Mouse (Mus musculus) stomach, embryonic 15.5 days (tissue): Measurements from ENCODE around the gene 1810055G02Rik. TPM values are rescaled to one million over a fixed set of nuclear protein-coding genes. Genes with fewer than 3 reads are reported as not detected.
A peak's percentile ranks its signal among the peaks of the same experiment; 100 is the strongest.

Experiments
- ATAC-seq: fragments of 200-750 bp; cut with Nextera tagmentation; 2 replicates; pipeline ENCODE4 v1.8.0; 2017; ENCODE audit warnings: low read depth, moderate number of reproducible peaks, moderate TSS enrichment; ENCODE audit not compliant: insufficient read depth, low FRiP score
- H3K27ac ChIP-seq: fragments of 300-500 bp; sonication (generic); 2 replicates; pipeline ENCODE4 v1.5.1; 2015; ENCODE audit warnings: mild to moderate bottlenecking, inconsistent platforms
- H3K27me3 ChIP-seq: fragments of 300-500 bp; sonication (generic); replicated peaks from 2 replicates; pipeline ENCODE4 v1.6.1; 2015; ENCODE audit warnings: inconsistent platforms
- H3K36me3 ChIP-seq: fragments of 300-500 bp; sonication (generic); 2 replicates; pipeline ENCODE4 v1.6.1; 2015; ENCODE audit warnings: inconsistent platforms
- H3K4me1 ChIP-seq: fragments of 300-500 bp; sonication (generic); 2 replicates; pipeline ENCODE4 v1.6.1; 2015; ENCODE audit warnings: inconsistent platforms
- H3K4me2 ChIP-seq: fragments of 300-500 bp; sonication (generic); 2 replicates; pipeline ENCODE4 v1.6.1; 2015; ENCODE audit warnings: mild to moderate bottlenecking, inconsistent platforms
- H3K4me3 ChIP-seq: fragments of 300-500 bp; sonication (generic); replicated peaks from 2 replicates; pipeline ENCODE4 v1.5.1; 2015; ENCODE audit warnings: inconsistent platforms
- H3K9ac ChIP-seq: fragments of 300-500 bp; sonication (generic); 2 replicates; pipeline ENCODE4 v1.6.1; 2015; ENCODE audit warnings: inconsistent platforms
- H3K9me3 ChIP-seq: fragments of 300-500 bp; sonication (generic); 2 replicates; pipeline ENCODE4 v1.6.1; 2016; ENCODE audit warnings: inconsistent platforms
- WGBS: fragments of 180-500 bp; shearing (Covaris S2); methylation state at CpG from one replicate; pipeline ENCODE4 v1.1.7; 2015; 5-methylcytosine and 5-hydroxymethylcytosine counted together
- polyA plus RNA-seq: library from polyadenylated mRNA; unstranded; fragments of >200 nt; fragmentation: Nextera tagmentation; extraction: Ambion mirVana; gene quantifications from 2 replicates; pipeline ENCODE4 v1.2.1, GENCODE M21; 2015

Gene 1810055G02Rik
- polyA plus RNA-seq, 1 experiment from 2014 or later: 35.9 TPM

DNA sequence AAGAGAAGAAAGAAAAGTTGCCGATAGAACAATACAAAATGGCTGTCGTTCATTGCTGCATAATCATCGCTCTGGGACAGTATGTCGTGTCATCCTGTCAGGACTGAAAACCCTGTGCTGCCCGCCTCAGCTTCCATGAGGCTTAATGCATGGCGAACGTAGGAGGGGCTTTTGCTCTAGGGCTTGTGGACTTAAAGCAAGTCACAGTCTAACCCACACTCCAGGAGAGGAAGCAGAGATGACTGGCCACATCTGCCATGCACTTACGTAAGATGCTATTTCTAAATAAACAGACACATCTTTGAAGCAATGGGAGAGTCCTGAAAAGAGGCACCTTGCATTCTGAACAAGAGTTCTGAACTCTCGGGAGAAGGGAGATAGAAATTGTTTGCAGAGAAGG lies 15.1 kb downstream of the 1810055G02Rik start:
- H3K9me3 ChIP-seq: no peaks in the 10 kb centered on the region
- H3K4me3 ChIP-seq: no peak overlapping the region
- 85% methylated on average over 9 of the region's 9 CpGs for WGBS
- no peak overlapping the region for H3K27ac ChIP-seq
- no peaks in the 10 kb centered on the region for H3K27me3 ChIP-seq
- H3K4me1 ChIP-seq: peaks cover 13% of the 10 kb centered on the region; the same call in 1 of the 2 replicates
- no peak overlapping the region for H3K9ac ChIP-seq
- ATAC-seq: no peak
- peaks cover under 1% of the 10 kb centered on the region; the same call in 1 of the 2 replicates for H3K36me3 ChIP-seq
- no peak overlapping the region for H3K4me2 ChIP-seq

DNA sequence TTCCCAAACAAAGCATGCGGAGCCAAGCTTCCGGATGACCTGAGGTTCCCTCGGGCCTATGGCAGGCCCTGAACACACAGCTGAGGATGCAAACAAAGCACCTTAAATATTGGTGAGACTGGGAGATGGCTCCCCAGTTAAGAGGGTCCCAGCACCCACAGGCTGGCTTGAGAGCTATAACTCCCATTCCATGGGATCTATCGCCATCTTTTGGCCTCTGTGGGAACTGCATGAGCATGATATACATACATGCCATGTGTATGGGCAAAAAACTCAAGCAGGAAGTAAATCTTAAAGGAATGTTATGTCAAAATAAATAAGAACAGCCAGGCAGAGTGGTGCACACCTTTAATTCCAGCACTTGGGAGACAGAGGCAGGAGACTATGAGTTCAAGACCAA lies 15.8 kb downstream of the 1810055G02Rik start:
- H3K27ac ChIP-seq: no peak overlapping the region
- no peaks in the 10 kb centered on the region for H3K36me3 ChIP-seq
- peaks cover 7% of the 10 kb centered on the region; the same call in 1 of the 2 replicates for H3K4me1 ChIP-seq
- H3K9me3 ChIP-seq: no peaks in the 10 kb centered on the region
- WGBS: 75% methylated on average over 4 of the region's 4 CpGs
- no peak overlapping the region for H3K9ac ChIP-seq
- no peaks in the 10 kb centered on the region for H3K27me3 ChIP-seq
- H3K4me3 ChIP-seq: no peak overlapping the region
- no peak for ATAC-seq
- H3K4me2 ChIP-seq: no peak overlapping the region

DNA sequence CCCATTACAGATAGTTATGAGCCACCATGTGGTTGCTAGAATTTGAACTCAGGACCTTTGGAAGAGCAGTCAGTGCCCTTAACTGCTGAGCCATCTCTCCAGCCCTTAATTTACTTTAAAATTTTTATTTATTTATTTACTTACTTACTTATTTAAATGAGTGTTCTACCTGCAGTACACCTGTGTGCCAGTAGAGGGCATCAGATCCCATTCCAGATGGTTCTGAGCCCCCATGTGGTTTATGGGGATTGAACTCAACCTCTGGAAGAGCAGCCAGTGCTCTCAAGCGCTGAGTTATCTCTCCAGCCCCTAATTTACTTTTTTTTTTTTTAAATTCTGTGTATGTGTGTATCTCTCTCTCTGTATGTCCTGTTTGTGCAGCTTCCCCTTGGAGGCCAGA lies 16.7 kb downstream of the 1810055G02Rik start:
- no peaks in the 10 kb centered on the region for H3K27me3 ChIP-seq
- no peaks in the 10 kb centered on the region for H3K4me1 ChIP-seq
- H3K36me3 ChIP-seq: no peaks in the 10 kb centered on the region
- no peak overlapping the region for H3K27ac ChIP-seq
- H3K9me3 ChIP-seq: no peaks in the 10 kb centered on the region
- no peak overlapping the region for H3K4me3 ChIP-seq
- no peak overlapping the region for H3K4me2 ChIP-seq
- no peak for ATAC-seq
- no peak overlapping the region for H3K9ac ChIP-seq
- WGBS: 39% methylated on average over 1 of the region's 1 CpGs

DNA sequence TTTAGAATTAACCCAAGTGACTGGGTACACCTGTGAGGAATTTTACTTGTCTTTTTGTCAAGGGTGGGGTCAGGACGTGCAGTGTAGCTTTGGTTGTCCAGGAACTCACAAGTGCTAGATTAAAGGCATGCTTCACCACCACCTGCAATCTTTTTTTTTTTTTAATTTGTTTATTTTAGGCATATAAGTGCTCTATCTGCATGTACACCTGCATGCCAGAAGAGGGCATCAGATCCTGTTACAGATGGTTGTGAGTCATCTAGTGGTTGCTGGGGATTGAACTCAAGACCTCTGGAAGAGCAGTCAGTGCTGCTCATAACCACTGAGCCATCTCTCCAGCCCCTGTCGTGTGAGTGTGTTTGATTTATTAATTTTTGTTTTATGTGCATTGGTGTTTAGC lies 20.8 kb downstream of the 1810055G02Rik start:
- H3K4me3 ChIP-seq: no peak overlapping the region
- no peak overlapping the region for H3K9ac ChIP-seq
- H3K4me1 ChIP-seq: no peaks in the 10 kb centered on the region
- no peak overlapping the region for H3K27ac ChIP-seq
- no peaks in the 10 kb centered on the region for H3K9me3 ChIP-seq
- ATAC-seq: no peak
- no peaks in the 10 kb centered on the region for H3K27me3 ChIP-seq
- no peaks in the 10 kb centered on the region for H3K36me3 ChIP-seq
- no peak overlapping the region for H3K4me2 ChIP-seq
- 45% methylated on average over 2 of the region's 2 CpGs for WGBS

DNA sequence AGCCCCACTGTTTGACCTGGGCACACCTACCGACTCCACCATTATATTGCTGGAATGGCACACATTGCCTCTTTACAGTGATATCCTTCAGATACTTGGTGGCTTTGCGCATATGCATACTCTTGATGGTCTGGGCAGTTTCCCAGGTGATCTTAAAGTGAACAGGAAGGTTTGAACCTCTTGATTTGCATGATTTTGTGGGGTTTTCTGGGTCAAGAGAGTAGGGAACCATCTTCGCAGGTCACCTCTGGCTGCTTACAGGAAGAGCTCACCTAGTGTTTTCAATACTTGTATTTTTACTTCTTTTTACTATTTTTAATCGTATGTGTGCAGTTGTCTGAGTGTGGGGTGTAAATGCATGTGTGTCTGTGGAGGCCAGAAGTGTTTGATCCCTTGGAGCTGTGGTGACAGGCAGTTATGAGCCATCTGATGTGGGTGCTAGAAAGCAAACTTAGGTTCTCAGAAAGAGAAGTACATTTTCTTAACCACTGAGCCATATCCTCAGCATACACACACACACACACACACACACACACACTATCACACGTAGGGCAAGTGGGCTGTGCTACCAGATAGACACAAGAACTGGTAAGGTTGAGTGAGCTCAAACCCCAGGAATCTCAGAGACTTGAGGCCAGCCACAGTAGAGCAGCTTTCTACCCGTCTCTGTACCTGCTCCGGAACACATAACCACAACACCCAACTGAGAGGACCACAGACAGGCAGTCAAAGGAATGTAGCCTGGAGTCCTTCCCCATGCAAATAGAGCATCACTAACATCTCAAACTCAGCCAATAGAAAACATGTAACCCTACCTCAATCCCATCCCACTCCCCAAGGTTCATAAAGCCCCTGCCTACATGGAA lies 22.9 kb downstream of the 1810055G02Rik start:
- no peak for ATAC-seq
- H3K4me3 ChIP-seq: no peak overlapping the region
- H3K9ac ChIP-seq: no peak overlapping the region
- H3K36me3 ChIP-seq: no peaks in the 10 kb centered on the region
- no peaks in the 10 kb centered on the region for H3K9me3 ChIP-seq
- no peak overlapping the region for H3K4me2 ChIP-seq
- 79% methylated on average over 7 of the region's 7 CpGs for WGBS
- H3K4me1 ChIP-seq: no peaks in the 10 kb centered on the region
- no peak overlapping the region for H3K27ac ChIP-seq
- H3K27me3 ChIP-seq: no peaks in the 10 kb centered on the region

DNA sequence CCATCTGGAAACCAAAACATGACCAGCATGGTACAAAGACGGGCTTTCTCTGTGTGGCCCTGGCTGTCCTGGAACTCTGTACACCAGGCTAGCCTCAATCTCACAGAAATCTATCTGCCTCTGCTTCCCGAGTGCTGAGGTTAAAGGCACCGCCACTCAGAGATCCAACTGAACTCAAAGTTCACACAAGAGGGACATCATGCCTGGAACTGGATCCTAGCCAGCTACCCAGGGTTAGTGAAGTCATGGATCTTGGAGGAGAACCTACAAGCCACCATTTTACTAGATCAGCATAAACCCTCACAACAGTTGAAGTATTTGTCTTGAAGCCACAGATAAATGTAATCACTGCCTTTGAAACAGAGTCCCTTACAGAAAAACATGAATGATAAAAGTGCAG lies 27.9 kb downstream of the 1810055G02Rik start:
- H3K4me2 ChIP-seq: no peak overlapping the region
- no peaks in the 10 kb centered on the region for H3K9me3 ChIP-seq
- whole genome bisulfite sequencing: 84% methylated on average over 3 of the region's 3 CpGs
- H3K9ac ChIP-seq: no peak overlapping the region
- no peak overlapping the region for H3K4me3 ChIP-seq
- ATAC-seq: no peak
- H3K27me3 ChIP-seq: no peaks in the 10 kb centered on the region
- no peak overlapping the region for H3K27ac ChIP-seq
- no peaks in the 10 kb centered on the region for H3K36me3 ChIP-seq
- H3K4me1 ChIP-seq: no peaks in the 10 kb centered on the region

DNA sequence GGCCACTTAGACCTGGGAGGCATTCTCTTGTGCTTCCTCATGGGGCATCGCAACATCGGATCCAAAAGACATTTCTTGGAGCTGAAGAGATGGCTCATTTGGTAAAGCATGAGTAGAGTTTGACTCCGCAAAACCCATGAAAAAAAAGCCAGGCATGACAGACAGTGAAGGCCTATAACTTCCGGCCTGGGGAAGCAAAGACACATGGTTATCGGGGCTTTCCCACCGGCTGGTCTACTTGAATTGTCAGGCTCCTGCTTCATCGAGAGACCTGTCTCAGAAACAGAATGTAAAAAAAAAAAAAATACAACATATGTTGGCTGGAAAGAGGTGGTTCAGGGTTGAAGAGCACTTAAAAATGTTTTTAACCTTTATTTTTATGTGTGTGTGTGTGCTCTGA lies 31.6 kb downstream of the 1810055G02Rik start:
- Histone ChIP-seq H3K27me3 (no peaks in the 10 kb centered on the region), H3K9ac (no peak overlapping the region), H3K27ac (no peak overlapping the region), H3K4me2 (no peak overlapping the region), H3K4me3 (no peak overlapping the region), H3K4me1 (no peaks in the 10 kb centered on the region; the same call in 1 of the 2 replicates), H3K36me3 (no peaks in the 10 kb centered on the region), H3K9me3 (no peaks in the 10 kb centered on the region)
- 93% methylated on average over 7 of the region's 7 CpGs for WGBS
- no peak for ATAC-seq

DNA sequence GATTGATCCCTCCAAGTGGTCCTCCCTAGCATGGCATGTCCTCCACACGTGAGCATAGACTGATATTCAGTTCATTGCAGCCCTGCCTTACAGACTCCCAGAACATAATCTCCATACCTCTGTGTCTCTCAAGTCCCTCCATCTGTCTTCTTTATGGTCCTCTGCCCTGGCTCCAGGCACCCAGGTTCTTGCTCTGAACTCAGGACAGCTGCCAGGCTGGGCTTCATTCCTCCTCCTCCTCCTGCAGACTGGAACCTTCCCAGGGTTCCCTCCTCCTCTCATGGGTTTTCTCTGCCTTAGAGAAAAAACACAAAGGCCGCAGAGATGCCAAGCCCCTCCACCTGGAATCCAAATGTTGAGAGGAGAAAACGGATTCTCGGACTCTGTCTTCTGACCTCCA lies 34.6 kb downstream of the 1810055G02Rik start:
- Histone ChIP-seq H3K9me3 (no peaks in the 10 kb centered on the region), H3K4me1 (no peaks in the 10 kb centered on the region; the same call in 1 of the 2 replicates), H3K9ac (no peak overlapping the region), H3K27ac (no peak overlapping the region), H3K4me3 (no peak overlapping the region), H3K36me3 (no peaks in the 10 kb centered on the region), H3K27me3 (no peaks in the 10 kb centered on the region), H3K4me2 (no peak overlapping the region)
- WGBS: 37% methylated on average over 4 of the region's 4 CpGs
- no peak for ATAC-seq

DNA sequence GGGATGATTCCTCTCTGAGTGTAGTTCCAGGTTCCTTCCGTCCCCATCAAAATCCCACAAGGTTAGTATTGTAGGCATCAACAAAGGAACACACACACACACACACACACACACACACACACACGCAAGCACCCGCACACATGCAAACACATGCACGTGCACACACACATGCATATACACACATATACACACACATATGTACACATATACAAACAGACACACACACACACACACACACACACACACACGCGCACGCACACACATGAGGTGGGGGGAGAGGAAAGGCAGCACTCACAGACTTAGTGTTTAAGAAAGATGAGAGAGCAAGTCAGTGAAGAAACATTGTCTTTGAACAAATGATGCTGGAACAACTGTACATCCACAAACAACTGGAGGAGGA lies 35.3 kb downstream of the 1810055G02Rik start:
- H3K9me3 ChIP-seq: no peaks in the 10 kb centered on the region
- no peaks in the 10 kb centered on the region; the same call in 1 of the 2 replicates for H3K4me1 ChIP-seq
- H3K9ac ChIP-seq: no peak overlapping the region
- no peak for ATAC-seq
- no peaks in the 10 kb centered on the region for H3K36me3 ChIP-seq
- H3K4me2 ChIP-seq: peak overlapping the region; percentile 74; the same call in 1 of the 2 replicates
- no peaks in the 10 kb centered on the region for H3K27me3 ChIP-seq
- 79% methylated on average over 7 of the region's 7 CpGs for WGBS
- H3K27ac ChIP-seq: no peak overlapping the region
- no peak overlapping the region for H3K4me3 ChIP-seq

DNA sequence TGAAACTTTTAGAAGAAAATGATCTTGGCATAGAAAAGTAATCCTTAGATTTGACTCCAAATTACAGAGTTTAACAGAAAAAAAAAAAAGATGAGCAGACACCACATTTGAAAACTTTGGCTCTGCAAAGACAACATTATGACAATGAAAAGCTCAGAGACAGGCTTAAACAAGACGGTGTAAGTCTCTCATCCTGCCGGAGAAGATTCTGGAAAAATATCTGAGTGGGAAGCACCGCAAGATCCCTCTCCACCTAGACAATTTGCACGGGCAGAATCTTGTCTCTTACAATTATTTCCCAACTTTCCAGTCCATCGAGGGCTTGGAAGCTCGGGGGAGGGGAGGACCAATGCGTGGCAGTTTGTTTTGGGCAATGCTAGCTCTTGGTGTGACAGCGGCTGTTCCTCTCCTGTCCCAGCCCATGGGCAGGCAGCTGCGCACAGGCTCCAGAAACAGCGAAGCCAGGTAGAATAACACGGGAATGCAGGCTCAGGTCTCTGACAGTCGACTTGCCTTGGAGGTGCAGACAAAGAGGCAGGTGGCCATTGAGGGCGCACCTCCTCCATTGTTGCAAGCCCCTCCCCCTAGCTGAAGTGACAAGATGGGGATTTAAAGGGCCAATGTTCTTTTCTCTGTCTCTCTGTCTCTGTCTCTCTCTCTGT lies 35.9 kb downstream of the 1810055G02Rik start:
- WGBS: 4% methylated on average over 13 of the region's 13 CpGs
- H3K4me1 ChIP-seq: no peaks in the 10 kb centered on the region; the same call in 1 of the 2 replicates
- 0 out of 2 replicates have a peak, but pooled peaks have one; percentile 53 for ATAC-seq
- peak overlapping the region; percentile 53 for H3K4me3 ChIP-seq
- H3K9me3 ChIP-seq: no peaks in the 10 kb centered on the region
- peak overlapping the region; percentile 46; the same call in 1 of the 2 replicates for H3K27ac ChIP-seq
- peak overlapping the region; percentile 30; the same call in 1 of the 2 replicates for H3K9ac ChIP-seq
- no peaks in the 10 kb centered on the region for H3K27me3 ChIP-seq
- H3K36me3 ChIP-seq: no peaks in the 10 kb centered on the region
- H3K4me2 ChIP-seq: peak overlapping the region; percentile 74

DNA sequence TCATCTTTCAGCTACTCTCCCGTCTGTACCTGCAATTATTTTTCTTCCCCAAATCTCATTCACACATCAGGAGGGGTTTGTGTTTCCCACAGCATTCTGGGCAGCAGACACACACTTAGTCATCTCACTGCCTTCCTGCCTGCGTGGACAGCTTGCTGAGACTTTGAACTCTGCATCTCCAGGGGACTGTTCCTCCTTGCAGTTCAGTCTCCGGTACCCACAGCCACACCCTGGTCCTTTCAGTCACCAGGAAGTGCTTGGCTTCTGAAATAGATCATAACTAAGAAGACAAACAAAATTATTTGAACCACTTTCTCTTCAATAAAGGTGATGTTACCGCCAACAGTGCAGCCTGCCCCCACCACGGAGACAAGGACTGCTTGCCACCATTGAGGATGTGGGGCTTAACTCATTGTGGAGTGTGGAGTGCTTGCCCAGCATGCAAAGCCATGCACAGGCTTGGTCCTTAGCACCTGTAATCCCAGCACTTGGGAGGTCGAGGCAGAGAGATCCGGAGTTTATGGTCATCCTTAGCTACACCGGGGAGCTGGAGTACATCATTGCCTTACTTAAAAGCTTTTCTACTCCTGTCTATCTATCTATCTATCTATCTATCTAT lies 44.6 kb downstream of the 1810055G02Rik start:
- no peak overlapping the region for H3K4me2 ChIP-seq
- no peaks in the 10 kb centered on the region for H3K4me1 ChIP-seq
- no peak for ATAC-seq
- H3K36me3 ChIP-seq: no peaks in the 10 kb centered on the region
- H3K27ac ChIP-seq: no peak overlapping the region
- 45% methylated on average over 8 of the region's 8 CpGs for WGBS
- no peak overlapping the region for H3K4me3 ChIP-seq
- no peak overlapping the region for H3K9ac ChIP-seq
- no peaks in the 10 kb centered on the region for H3K9me3 ChIP-seq
- H3K27me3 ChIP-seq: no peaks in the 10 kb centered on the region

DNA sequence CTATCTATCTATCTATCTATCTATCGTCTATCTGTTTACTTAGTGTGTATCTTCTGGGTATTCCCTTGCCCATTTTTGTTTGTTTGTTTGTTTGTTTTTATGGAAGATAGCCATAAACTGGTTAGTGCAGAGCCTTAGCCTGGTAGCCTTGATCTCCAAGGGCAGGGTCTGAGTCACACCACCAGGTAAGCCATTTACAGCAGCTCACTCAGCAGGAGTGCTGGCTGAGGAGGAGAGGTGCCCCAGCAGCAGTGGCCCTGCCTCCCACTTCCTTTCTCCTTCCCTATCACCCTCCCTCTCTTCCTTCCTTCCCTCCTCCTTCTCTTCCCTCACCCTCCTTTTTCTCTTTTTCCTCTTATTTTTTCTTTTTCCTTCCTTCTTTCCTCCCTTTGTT lies 45.1 kb downstream of the 1810055G02Rik start:
- ATAC-seq: no peak; the same call in 1 of the 2 replicates
- WGBS: 70% methylated on average over 1 of the region's 1 CpGs
- H3K4me2 ChIP-seq: no peak overlapping the region

More for the DNA sequence above, 45.1 kb downstream of the 1810055G02Rik start:
- no peak overlapping the region for H3K4me3 ChIP-seq
- H3K27ac ChIP-seq: no peak overlapping the region
- H3K9ac ChIP-seq: no peak overlapping the region
- no peaks in the 10 kb centered on the region for H3K4me1 ChIP-seq
- H3K9me3 ChIP-seq: no peaks in the 10 kb centered on the region
- no peaks in the 10 kb centered on the region for H3K36me3 ChIP-seq
- H3K27me3 ChIP-seq: no peaks in the 10 kb centered on the region
